Mouse (Mus musculus): ENCODE results near the gene Cdca8.

Gene Cdca8

GRCm38 (mm10) chr4:124953546-124953945, 14.4 kb upstream of the Cdca8 start:
- no peak for DNase-seq (ENCODE audit: low spot score)

DNA sequence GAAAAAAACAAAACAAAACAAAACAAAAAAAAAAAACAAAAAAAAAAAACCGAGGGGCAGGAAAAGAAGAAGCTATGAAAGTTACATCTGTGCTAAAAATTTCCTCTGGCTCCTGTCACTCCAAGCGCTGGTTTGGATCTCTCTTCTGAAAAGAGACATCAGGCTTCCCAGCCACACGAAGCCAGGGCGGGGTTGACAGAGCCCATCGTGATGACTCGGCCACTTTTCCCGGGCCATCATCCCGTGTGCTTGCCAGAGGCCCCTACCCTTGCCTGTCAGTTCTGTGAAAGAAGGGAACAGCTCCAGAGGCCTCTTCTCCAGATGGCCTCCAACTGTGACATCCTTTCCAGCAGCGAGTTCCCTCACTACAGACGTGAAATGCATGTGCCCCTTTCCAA, 11.9 kb upstream of the Cdca8 start:
- no peak for DNase-seq (ENCODE audit: low spot score)

- DNase-seq (ENCODE audit: low spot score): no peak
Observed at GRCm38 (mm10) chr4:124950181-124951035, 11.3 kb upstream of the Cdca8 start.

DNA sequence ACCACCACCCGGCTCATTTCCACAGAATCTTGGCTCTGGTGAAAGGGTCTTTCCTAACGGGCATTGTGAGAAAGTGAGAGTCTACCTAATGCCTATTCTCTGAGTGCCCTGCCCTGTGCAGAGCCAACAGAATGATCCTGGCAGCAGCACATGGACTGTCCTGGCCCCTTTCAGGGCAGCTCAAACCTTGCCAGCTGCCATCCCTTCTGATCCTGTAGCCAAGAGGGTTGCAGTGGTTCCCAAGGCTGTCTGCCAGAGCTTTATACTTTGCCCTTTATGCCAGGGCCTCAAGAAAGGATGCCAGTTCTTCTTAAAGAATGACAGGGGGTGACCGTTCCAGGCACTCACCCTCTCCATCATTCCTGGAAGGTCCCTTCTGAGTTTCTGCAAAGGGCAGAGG, 10.4 kb upstream of the Cdca8 start:
- DNase-seq (ENCODE audit: low spot score): no peak

- no peak for DNase-seq (ENCODE audit: low spot score)
Observed at GRCm38 (mm10) chr4:124944961-124945360, 5.8 kb upstream of the Cdca8 start.

GRCm38 (mm10) chr4:124943781-124944180, 4.7 kb upstream of the Cdca8 start:
- DNase-seq (ENCODE audit: low spot score): no peak

DNA sequence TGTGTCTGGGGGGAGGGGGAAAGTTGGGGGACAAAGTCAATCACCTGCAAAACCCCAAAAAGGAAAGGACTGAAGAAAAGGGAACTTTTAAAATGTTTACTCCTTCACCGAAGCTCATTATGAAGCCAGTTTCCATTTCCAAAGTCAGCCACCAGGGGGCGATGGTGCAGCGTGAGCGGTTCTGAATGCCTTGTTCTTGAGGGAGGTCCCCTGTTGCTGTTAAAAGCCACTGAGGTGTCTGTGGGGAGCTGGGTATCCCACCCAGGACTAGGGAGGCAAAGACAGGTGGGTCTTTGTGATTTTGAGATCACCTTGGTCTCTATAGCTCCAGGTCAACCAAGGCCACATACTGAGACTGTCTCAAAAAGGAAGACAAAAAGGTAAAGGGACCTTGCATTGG, 3.9 kb upstream of the Cdca8 start:
- peak; percentile 73 for DNase-seq (ENCODE audit: low spot score)

DNA sequence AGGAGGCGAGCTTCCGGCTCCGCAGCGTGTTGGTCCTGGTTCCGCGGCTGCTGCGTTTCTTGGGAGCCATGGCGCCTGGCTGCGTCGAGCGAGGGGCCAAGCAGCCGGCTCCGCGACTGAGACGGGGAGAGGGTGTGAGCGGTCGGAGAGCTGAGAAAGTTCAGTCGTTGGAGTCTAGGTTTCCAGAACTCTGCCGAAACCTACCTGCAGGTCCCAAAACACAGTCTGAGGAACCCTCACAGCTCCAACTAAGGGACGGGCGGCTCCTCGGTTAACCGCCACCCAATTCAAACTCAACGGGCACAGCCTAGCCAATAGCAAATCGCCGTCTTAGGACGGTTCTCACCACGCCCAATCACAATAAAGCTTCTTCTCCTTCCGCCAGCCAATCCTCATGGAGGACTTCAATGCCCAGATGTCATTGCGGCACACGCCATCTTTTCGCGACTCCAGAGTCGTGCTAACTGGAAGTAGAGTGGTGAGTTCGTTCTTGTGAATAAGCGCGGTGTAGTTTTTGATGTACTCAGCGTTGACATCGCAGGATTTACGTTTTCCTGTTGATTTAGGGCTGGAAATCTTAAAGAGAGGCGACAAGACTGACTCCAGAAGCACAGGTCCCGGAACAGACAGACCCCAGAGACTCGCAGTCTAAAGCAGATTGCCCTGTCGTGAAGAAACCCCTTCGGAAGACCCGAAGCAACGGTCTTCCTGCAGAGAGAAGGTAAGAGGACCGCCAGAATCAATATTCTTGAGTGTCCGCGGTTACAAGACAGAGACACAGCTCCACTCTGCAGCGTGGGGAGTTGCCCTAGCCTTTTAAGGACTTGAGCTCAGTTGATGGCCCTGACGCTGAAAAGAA, 2.3 kb downstream of the Cdca8 start, which contains the start of gene 9930104L06Rik:
Gene 9930104L06Rik (plus strand): TSS at position 436 of the 859 bp plus-strand sequence.
- peak; percentile 89 for DNase-seq (ENCODE audit: low spot score)

DNA sequence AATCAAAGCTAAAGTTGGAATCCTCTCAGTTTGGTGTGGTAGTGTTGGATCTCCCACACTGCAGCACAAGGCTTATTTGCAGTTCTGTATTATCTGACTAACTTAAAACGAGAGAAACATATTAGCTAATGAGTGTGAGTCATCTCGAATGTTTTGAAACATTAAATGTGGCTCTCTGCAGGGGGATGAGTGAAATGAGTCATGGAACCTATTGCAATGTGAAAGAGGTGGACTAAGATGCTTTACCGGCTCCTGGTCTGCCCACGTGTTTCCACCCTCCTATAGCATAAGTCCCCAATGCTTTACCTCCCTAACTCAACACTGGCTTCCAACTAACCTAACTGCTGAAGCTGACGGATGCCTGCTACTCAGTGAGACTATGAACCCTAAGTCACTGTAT, 11.0 kb downstream of the Cdca8 start:
- DNase-seq (ENCODE audit: low spot score): no peak

- no peak for DNase-seq (ENCODE audit: low spot score)
Observed at GRCm38 (mm10) chr4:124905971-124906822, 32.9 kb downstream of the Cdca8 start.

GRCm38 (mm10) chr4:124905417-124905816, 33.7 kb downstream of the Cdca8 start:
- DNase-seq (ENCODE audit: low spot score): no peak

DNA sequence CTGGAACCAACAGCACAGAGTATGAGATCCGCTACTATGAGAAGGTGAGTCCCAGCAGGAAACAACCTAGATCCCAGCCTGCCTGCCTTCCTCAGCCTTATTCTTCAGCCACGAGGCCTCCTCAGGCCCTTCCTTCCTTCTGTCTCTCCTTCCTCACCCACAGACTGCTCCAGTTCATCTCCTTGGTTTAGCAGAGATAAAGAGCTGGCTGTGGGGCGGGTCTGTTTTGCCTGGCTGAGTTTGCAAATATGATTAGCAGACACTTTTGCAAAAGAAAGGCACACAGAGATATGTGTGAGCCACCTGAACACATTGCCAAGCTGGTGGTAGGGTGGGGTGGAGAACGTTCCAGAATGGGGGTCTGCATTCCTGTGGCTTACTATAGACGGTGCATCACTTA, 39.2 kb downstream of the Cdca8 start:
- no peak for DNase-seq (ENCODE audit: low spot score)

GRCm38 (mm10) chr4:124898428-124898827, 40.7 kb downstream of the Cdca8 start:
- no peak for DNase-seq (ENCODE audit: low spot score)

GRCm38 (mm10) chr4:124894508-124895428, 44.3 kb downstream of the Cdca8 start:
- DNase-seq (ENCODE audit: low spot score): no peak

DNA sequence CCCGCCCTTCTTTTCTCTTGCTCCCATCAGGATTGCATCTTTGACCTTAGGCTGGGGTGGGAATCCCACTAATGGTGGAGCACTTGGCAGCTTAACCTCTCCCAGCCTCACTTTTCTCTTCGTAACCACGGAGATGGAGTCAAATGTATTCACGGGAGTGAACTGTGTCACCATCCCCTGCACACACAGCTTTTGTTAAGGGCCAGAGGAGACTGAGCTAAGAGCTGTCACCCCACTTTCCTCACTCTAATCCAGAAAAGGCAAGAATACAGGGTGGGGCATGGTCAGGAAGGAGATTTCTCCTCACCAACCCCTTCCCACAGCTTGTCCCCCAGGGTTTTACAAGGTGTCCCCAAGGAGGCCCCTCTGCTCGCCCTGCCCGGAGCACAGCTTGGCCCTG, 45.3 kb downstream of the Cdca8 start:
- DNase-seq (ENCODE audit: low spot score): no peak

- DNase-seq (ENCODE audit: low spot score): no peak
Observed at GRCm38 (mm10) chr4:124890831-124891230, 48.3 kb downstream of the Cdca8 start.

- DNase-seq (ENCODE audit: low spot score): no peak
Observed at GRCm38 (mm10) chr4:124889935-124890334, 49.2 kb downstream of the Cdca8 start.

GRCm38 (mm10) chr4:124888702-124889101, 50.4 kb downstream of the Cdca8 start:
- DNase-seq (ENCODE audit: low spot score): no peak

DNA sequence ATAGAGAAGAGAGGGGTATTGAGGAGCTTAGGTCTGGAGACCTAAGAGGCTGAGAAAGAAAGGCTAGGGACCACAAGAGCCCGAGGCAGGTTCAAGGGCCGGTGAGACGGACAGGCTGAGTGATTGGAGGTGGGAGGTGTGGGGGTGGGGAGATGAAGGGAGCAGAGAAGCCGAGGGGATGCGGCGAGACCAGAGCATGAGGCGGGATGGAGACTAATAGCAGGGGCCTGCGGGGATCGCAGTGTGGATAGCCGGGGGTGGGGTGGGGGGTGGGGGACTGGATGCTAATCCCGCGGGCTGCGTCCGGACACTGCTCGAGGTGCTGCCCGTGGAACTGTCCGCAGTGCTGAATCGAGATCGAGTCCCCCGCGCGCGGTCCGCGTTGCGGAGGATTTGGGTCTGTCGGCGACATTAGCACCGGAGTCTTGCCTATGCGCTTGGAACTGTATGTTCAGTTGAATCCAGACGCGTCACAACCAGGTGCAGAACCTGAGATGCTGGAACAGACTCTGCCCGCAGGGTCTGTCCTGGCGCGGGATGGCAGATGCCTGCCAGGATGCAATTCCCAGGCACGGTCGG, 56.9 kb downstream of the Cdca8 start:
- DNase-seq (ENCODE audit: low spot score): peak; percentile 61

GRCm38 (mm10) chr4:124881341-124881908, 57.7 kb downstream of the Cdca8 start:
- DNase-seq (ENCODE audit: low spot score): no peak

Data from ovary, postnatal 36 days (tissue).